Mouse (Mus musculus) limb, embryonic 13.5 days (tissue): ENCODE results near the gene Pde4c. TPM values are rescaled to one million over a fixed set of nuclear protein-coding genes. Genes with fewer than 3 reads are reported as not detected.

ENCODE experiments used
- ATAC-seq: fragments of 200-750 bp; cut with Nextera tagmentation; 2 replicates; pipeline ENCODE4 v1.8.0; 2017; ENCODE audit warnings: low read depth, moderate number of reproducible peaks, moderate TSS enrichment; ENCODE audit not compliant: low FRiP score
- H3K27ac ChIP-seq: fragments of 300-500 bp; sonication (generic); 2 replicates; pipeline ENCODE4 v1.5.1; 2015; ENCODE audit warnings: inconsistent platforms, mild to moderate bottlenecking, moderate library complexity
- H3K27me3 ChIP-seq: fragments of 300-500 bp; sonication (generic); 2 replicates; pipeline ENCODE4 v1.6.1; 2015; ENCODE audit warnings: mild to moderate bottlenecking, inconsistent platforms
- H3K36me3 ChIP-seq: fragments of 300-500 bp; sonication (generic); 2 replicates; pipeline ENCODE4 v1.6.1; 2015; ENCODE audit warnings: inconsistent platforms, mild to moderate bottlenecking, moderate library complexity
- H3K4me1 ChIP-seq: fragments of 300-500 bp; sonication (generic); 2 replicates; pipeline ENCODE4 v1.6.1; 2015; ENCODE audit warnings: inconsistent platforms
- H3K4me2 ChIP-seq: fragments of 300-500 bp; sonication (generic); replicated peaks from 2 replicates; pipeline ENCODE4 v1.6.1; 2015; ENCODE audit warnings: inconsistent platforms, mild to moderate bottlenecking, moderate library complexity
- H3K4me3 ChIP-seq: fragments of 300-500 bp; sonication (generic); 2 replicates; pipeline ENCODE4 v1.5.1; 2015; ENCODE audit warnings: moderate library complexity, mild to moderate bottlenecking, inconsistent platforms
- H3K9ac ChIP-seq: fragments of 300-500 bp; sonication (generic); 2 replicates; pipeline ENCODE4 v1.6.1; 2015; ENCODE audit warnings: mild to moderate bottlenecking, inconsistent platforms
- H3K9me3 ChIP-seq: fragments of 300-500 bp; sonication (generic); 2 replicates; pipeline ENCODE4 v1.6.1; 2016; ENCODE audit warnings: inconsistent platforms
- WGBS: fragments of 180-500 bp; shearing (Covaris S2); methylation state at CpG from one replicate; pipeline ENCODE4 v1.1.7; 2015; 5-methylcytosine and 5-hydroxymethylcytosine counted together
- polyA plus RNA-seq: library from polyadenylated mRNA; unstranded; fragments of >200 nt; fragmentation: Nextera tagmentation; extraction: Ambion mirVana; gene quantifications from 2 replicates; pipeline ENCODE4 v1.2.1, GENCODE M21; 2015

Gene Pde4c
- polyA plus RNA-seq, 1 experiment from 2014 or later, result 0.04 TPM

- Histone ChIP-seq H3K27me3 (peaks cover 74% of the 10 kb centered on the region), H3K9ac (no peak overlapping the region), H3K36me3 (no peaks in the 10 kb centered on the region), H3K4me1 (peaks cover 20% of the 10 kb centered on the region), H3K9me3 (no peaks in the 10 kb centered on the region), H3K4me3 (no peak overlapping the region), H3K4me2 (no peak overlapping the region), H3K27ac (no peak overlapping the region)
- no peak for ATAC-seq
- 81% methylated on average over 18 of the region's 18 CpGs for WGBS
Observed at GRCm38 (mm10) chr8:70747211-70747890, 23.8 kb downstream of the Pde4c start.

GRCm38 (mm10) chr8:70748246-70749096, 25.0 kb downstream of the Pde4c start:
- no peaks in the 10 kb centered on the region for H3K9me3 ChIP-seq
- H3K4me2 ChIP-seq, result no peak overlapping the region
- no peak overlapping the region for H3K27ac ChIP-seq
- no peak overlapping the region for H3K9ac ChIP-seq
- H3K4me3 ChIP-seq, result no peak overlapping the region
- peaks cover 63% of the 10 kb centered on the region for H3K27me3 ChIP-seq
- H3K36me3 ChIP-seq, result no peaks in the 10 kb centered on the region
- ATAC-seq, result no peak
- 86% methylated on average over 23 of the region's 23 CpGs for WGBS
- peaks cover 24% of the 10 kb centered on the region for H3K4me1 ChIP-seq

GRCm38 (mm10) chr8:70749097-70749674, 25.7 kb downstream of the Pde4c start:
- H3K4me2 ChIP-seq, result no peak overlapping the region

GRCm38 (mm10) chr8:70750128-70750680, 26.7 kb downstream of the Pde4c start:
- WGBS, result 76% methylated on average over 13 of the region's 13 CpGs
- ATAC-seq, result no peak
- H3K27ac ChIP-seq, result no peak overlapping the region
- no peaks in the 10 kb centered on the region for H3K36me3 ChIP-seq
- H3K9me3 ChIP-seq, result no peaks in the 10 kb centered on the region
- peaks cover 22% of the 10 kb centered on the region for H3K4me1 ChIP-seq
- H3K4me2 ChIP-seq, result no peak overlapping the region
- H3K4me3 ChIP-seq, result no peak overlapping the region
- peaks cover 45% of the 10 kb centered on the region for H3K27me3 ChIP-seq
- H3K9ac ChIP-seq, result no peak overlapping the region

More at GRCm38 (mm10) chr8:70749097-70749674, 25.7 kb downstream of the Pde4c start:
- no peak overlapping the region for H3K4me3 ChIP-seq
- peaks cover 56% of the 10 kb centered on the region for H3K27me3 ChIP-seq
- no peak overlapping the region for H3K27ac ChIP-seq
- WGBS, result 77% methylated on average over 19 of the region's 19 CpGs
- peaks cover 20% of the 10 kb centered on the region for H3K4me1 ChIP-seq
- H3K36me3 ChIP-seq, result no peaks in the 10 kb centered on the region
- no peaks in the 10 kb centered on the region for H3K9me3 ChIP-seq
- H3K9ac ChIP-seq, result no peak overlapping the region
- ATAC-seq, result no peak

- peaks cover 26% of the 10 kb centered on the region for H3K27me3 ChIP-seq
- WGBS, result 18% methylated on average over 11 of the region's 11 CpGs
- H3K9ac ChIP-seq, result no peak overlapping the region
- H3K27ac ChIP-seq, result 0 out of 2 replicates have a peak overlapping the region, but pooled peaks have one; percentile 82
- no peak overlapping the region for H3K4me2 ChIP-seq
- no peak overlapping the region for H3K4me3 ChIP-seq
- no peaks in the 10 kb centered on the region for H3K9me3 ChIP-seq
- no peak for ATAC-seq
- H3K36me3 ChIP-seq, result peaks cover 14% of the 10 kb centered on the region
- H3K4me1 ChIP-seq, result peaks cover 31% of the 10 kb centered on the region
Observed at GRCm38 (mm10) chr8:70752000-70752764, 28.7 kb downstream of the Pde4c start.

GRCm38 (mm10) chr8:70753151-70753550, 29.6 kb downstream of the Pde4c start:
- H3K9me3 ChIP-seq, result no peaks in the 10 kb centered on the region
- peaks cover 31% of the 10 kb centered on the region for H3K4me1 ChIP-seq
- WGBS, result 19% methylated on average over 21 of the region's 21 CpGs
- peaks cover 24% of the 10 kb centered on the region for H3K36me3 ChIP-seq
- peaks cover 16% of the 10 kb centered on the region for H3K27me3 ChIP-seq
- H3K4me3 ChIP-seq, result peak overlapping the region; percentile 7
- H3K9ac ChIP-seq, result peak overlapping the region; percentile 32
- ATAC-seq, result no peak
- peak overlapping the region; percentile 49 for H3K4me2 ChIP-seq
- peak overlapping the region; percentile 82 for H3K27ac ChIP-seq

GRCm38 (mm10) chr8:70754043-70754870, 30.7 kb downstream of the Pde4c start, which contains the start of gene Rab3a:
Rab3a (plus strand) TSS chr8:70754679.
- ATAC-seq, result peak; percentile 98
- peak within 1 kb of the TSS; percentile 76 for H3K4me3 ChIP-seq
- peaks cover 29% of the 10 kb centered on the region for H3K36me3 ChIP-seq
- WGBS, result 8% methylated on average over 37 of the region's 37 CpGs
- H3K27ac ChIP-seq, result peak within 1 kb of the TSS; percentile 82
- H3K4me2 ChIP-seq, result peak within 1 kb of the TSS; percentile 96
- peaks cover 6% of the 10 kb centered on the region for H3K27me3 ChIP-seq
- peaks cover 35% of the 10 kb centered on the region for H3K4me1 ChIP-seq
- H3K9me3 ChIP-seq, result no peaks in the 10 kb centered on the region
- peak within 1 kb of the TSS; percentile 86 for H3K9ac ChIP-seq

- peak; percentile 39 for ATAC-seq
- Histone ChIP-seq H3K36me3 (peaks cover 29% of the 10 kb centered on the region), H3K9me3 (no peaks in the 10 kb centered on the region), H3K27ac (peak overlapping the region; percentile 77), H3K4me2 (peak overlapping the region; percentile 96), H3K4me1 (peaks cover 44% of the 10 kb centered on the region), H3K4me3 (peak overlapping the region; percentile 76), H3K9ac (peak overlapping the region; percentile 86), H3K27me3 (no peaks in the 10 kb centered on the region; the same call in 1 of the 2 replicates)
- WGBS, result 15% methylated on average over 50 of the region's 50 CpGs
Observed at GRCm38 (mm10) chr8:70754871-70755660, 31.5 kb downstream of the Pde4c start.

GRCm38 (mm10) chr8:70755661-70756475, 32.3 kb downstream of the Pde4c start:
- Histone ChIP-seq H3K9ac (peak overlapping the region; percentile 86), H3K4me3 (peak overlapping the region; percentile 76), H3K4me2 (peak overlapping the region; percentile 96), H3K27me3 (no peaks in the 10 kb centered on the region), H3K9me3 (no peaks in the 10 kb centered on the region), H3K36me3 (peaks cover 29% of the 10 kb centered on the region), H3K4me1 (peaks cover 48% of the 10 kb centered on the region), H3K27ac (no peak overlapping the region)
- 82% methylated on average over 24 of the region's 24 CpGs for WGBS
- no peak for ATAC-seq
